Mouse (Mus musculus) neural tube, postnatal 0 days (tissue): ENCODE data around the gene Slc35d1. TPM values are rescaled to one million over a fixed set of nuclear protein-coding genes. Genes with fewer than 3 reads are reported as not detected.

ENCODE experiments used
- polyA plus RNA-seq: library from polyadenylated mRNA; unstranded; fragments of >200 nt; fragmentation: Nextera tagmentation; extraction: Ambion mirVana; gene quantifications from 2 replicates; pipeline ENCODE4 v1.2.1, GENCODE M21; 2015

The Slc35d1 gene
- 7.8 and 9.9 TPM in 2 replicates for polyA plus RNA-seq

DNA sequence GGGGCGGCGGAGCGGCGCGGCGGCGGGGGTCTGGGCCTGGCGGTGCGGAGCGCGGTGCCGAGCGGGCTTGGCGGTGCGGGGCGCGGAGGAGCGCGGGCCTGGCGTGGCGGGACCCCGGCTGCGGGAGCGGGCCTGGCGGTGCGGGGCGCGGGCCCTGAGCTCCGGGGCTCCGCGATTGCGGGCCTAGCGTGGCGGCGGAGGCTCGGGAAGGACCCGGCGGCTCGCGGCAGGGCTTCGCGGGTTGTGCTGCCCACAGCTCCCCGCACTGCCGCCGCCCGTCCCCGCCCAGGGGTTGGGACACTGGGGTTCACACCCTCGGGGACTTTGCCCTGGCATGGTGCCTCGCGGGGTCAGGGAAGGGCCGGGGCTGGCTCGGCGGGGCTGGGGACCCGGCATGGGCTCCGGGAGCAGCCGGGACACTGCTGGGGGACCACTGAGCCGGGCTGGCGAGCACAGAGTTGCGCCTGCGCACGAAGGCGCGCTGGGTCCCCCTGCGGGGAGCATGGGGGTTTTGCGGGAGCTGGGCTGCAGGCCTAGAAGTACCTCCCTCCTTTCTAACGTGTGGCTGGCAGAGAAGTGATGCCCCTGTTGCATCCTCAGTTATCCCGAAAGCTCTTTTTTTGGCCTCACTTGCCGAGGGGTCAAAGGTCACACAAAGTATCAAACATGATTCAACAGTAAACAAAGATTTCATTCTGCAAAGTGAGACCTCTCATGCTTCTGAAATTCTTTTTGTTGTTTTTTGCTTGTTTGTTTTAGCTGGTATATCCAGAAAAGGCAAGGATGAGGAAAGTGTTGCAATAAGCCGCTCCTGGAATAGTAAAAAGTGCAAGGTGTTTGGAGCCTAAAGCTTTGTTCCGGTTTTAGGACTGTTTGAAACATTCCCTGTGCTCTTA, at the start of gene Slc35d1:
Gene Slc35d1 (minus strand): TSS at position 240 of the 896 bp plus-strand sequence.

Other genes with a start within 250 kb of the Slc35d1 start
- gene Tctex1d1, start 236.6 kb downstream of the Slc35d1 start, polyA plus RNA-seq, result 4.9 and 7.9 TPM in 2 replicates
- not detected in 2 replicates for gene Insl5, start 188.3 kb downstream of the Slc35d1 start, polyA plus RNA-seq
- gene Mier1, start 100.8 kb downstream of the Slc35d1 start, polyA plus RNA-seq, result 41.6 and 43.5 TPM in 2 replicates
- 2.1 and 2.4 TPM in 2 replicates for gene Wdr78, start 100.6 kb downstream of the Slc35d1 start, polyA plus RNA-seq
- not detected in 2 replicates for gene 4921539E11Rik, start 75.7 kb upstream of the Slc35d1 start, polyA plus RNA-seq
- 8.1 and 8.5 TPM in 2 replicates for gene Oma1, start 98.6 kb upstream of the Slc35d1 start, polyA plus RNA-seq